Mouse (Mus musculus): ENCODE results near the gene Galk2. TPM values are rescaled to one million over a fixed set of nuclear protein-coding genes. Genes with fewer than 3 reads are reported as not detected.
A peak's percentile ranks its signal among the peaks of the same experiment; 100 is the strongest.

Gene Galk2
- 10 to 100 TPM; 54.3 to 71.8 TPM for total RNA-seq (2021)
- 17.2 and 21.0 TPM in 2 replicates for polyA plus RNA-seq (2012; rRNA removed)
- long read RNA-seq, transcript Galk2-202 (10 exons, 1,928 nt), result major isoform, 25 of 74 reads
- long read RNA-seq, partial matches to known transcripts, result 34 of 74 reads
- long read RNA-seq, other reads (novel, unspliced or antisense), result 14 of 74 reads

DNA sequence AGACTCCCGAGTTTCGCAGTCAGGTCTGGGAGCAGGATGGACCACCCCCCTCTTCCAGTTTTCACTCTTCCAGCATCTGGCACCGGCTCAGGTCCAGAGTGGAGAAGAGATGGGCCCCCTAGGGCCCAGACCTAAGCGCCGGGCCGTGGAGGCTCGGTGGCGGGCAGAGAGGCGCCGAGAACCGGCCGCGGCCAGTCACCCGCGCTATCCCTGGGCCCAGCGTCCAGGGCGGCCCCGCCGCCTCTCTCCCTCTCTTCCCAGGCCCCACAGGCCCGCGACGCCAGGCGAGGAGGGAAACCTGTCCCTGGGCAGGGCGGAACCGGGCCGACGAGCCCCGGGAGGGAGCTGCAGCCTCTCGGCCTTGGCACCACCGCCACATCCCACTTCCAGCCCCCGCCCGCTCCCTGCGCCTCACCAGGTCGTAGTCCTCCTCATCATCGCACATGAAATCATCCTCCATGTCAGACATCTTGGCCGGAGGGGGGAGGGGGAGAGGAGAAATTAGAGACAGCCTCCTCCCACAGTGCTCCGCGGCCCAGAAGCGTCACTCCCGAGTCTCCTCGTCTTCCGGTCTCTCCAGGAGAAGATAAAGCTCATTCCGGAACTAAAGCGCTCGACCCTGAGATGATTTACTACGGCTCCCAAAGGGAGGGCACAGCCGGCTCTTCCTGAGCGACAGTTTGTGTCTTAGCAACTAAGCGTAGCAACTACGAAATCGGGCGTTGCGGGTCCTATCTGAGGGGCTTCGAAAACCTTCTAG is at the start of gene Galk2, which contains the start of gene Cops2:
Gene Galk2, plus strand, starts transcription at position 589 of the 760 bp plus-strand sequence.
Gene Cops2, minus strand, starts transcription at position 619 of the 760 bp plus-strand sequence.
- DNase-seq, result peak; percentile 96

DNA sequence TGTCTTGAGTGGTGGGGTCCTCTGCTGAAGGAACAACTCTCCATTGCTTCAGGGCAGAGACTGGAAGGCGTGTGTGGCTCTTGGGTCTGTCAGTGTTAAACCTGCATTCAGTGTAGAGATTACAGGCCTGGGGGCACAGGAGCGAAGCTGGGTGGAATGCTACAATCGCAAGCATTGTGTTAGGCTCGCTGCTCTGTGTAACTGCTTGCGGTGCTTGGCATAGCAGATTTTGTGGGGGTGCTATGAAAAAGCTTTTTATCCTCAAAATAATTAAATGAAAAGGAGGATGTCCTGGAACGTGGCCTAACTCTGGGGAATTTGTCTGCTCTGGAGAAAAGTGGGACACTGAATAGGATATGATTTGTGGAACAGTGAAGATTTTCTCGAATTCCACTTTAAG is 49.4 kb upstream of the Galk2 start:
- DNase-seq, result no peak

DNA sequence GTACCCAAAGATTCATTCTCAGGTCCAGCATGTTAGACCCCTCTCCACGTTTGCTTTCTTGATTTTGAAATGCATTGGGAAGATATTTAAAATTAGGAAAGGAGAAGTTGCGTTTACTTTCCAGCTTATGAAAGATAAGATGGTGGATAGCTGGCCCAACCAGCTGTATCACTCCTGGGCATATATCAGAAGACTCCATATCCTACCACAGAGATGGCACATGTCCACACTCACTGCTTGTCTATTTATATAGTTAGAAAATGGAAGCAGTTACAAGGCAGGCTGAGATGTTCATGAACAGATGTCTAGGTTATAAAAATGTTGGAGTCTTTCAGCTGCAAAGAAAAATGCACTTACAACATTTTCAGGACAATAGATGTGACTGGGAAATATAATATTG is 47.6 kb upstream of the Galk2 start:
- no peak for DNase-seq

DNA sequence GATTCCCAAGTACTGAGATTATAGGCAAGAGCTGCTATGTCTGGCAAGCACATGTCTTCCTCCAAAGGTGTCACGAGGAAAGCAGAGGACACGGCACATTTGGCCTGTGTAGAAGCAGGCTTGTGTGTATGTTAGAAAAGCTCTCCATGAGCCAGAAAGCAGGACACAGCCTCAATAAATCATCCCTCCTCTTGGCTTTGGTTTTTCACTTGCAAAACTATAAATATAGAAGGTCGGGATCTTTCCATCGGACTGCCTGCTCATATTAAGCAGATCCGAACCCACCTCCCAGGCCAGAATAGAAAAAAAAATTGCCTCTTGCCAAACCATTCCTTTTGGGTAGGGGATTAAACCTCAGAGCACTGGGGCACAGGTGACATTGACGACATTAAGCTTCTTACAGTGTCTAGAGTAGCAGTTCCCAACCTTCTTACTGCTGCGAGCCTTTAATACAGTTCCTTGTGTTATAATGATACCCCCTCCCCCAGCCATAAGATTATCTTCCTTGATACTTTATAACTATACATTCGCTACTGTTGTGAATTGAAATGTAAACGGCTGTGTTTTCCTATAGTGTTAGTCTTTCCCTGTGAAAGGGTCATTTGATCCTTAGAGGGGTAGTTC is 44.8 kb upstream of the Galk2 start:
- DNase-seq, result no peak

DNA sequence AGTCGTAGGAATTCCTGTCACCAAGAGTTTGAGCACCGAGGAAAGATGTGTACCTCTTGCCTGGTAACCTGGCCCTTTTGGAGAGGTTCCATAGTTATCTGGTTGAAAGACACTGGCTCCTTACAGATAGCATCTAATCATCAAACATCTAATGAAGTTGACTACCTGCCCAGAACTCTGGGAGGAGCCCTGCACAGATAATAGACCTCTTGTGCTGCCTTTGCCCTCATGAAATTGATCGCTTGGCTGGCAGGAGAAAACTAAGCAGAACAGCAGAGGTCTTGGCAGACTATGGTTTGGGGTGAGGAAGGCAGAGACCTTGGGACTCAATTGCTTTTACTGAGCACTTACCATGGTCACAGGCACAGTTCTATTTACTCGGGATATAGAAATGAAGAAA is 38.5 kb upstream of the Galk2 start:
- no peak for DNase-seq

DNA sequence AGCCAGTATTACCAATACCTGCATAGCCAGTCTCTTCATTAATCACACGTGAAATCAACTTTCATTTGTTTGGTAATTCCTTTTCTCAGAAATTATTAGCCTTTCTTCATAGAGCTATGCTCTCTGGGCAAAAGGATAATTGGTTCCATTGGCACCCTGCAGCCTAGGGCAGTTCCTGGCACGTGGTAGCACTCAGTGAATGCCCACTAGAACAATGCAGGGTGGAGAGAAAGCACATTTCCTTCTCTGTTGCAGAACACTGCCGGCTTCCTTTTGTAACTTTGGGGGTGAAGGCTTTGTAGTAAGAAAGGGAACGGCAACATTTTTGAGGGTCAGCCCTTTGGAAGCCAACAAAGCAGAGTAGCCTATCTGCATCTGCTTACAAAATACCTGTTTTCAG is 32.7 kb upstream of the Galk2 start:
- no peak for DNase-seq

DNA sequence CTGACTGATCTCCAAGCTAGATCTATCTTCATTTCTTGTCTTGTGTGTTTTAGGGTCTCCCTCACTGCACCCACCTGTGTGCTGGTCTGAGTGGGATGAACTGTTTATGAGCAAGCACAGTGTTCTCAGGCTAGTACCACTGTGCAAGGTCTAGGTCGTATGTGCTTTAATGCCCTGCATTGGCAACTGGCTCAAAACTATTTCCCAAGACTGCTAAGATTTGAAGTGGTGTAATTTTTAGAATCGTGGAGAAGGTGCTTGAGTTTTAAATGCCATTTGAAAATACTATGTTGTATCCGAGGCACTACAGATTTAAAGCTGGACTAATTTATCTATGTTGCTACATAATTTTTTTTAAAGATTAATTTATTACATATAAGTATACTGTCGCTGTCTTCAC is 31.0 kb upstream of the Galk2 start:
- DNase-seq, result no peak

DNA sequence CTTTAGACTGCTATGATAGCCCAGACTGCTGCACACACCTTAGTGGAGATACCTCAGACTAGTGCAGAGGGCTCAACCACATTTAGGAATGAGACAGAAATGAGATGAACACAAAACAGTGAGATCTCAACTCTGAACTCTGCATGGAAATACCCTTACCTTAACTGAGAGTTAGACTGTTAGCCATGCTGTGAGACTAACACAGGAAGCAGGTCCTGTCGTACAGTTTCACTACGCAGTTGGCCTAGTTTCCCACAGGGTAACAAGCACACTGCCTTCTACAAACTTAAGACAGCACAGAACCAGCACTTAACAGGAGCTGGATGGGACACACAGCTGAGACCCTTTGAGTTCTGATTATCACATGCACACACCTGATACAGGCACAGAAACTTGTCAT is 29.0 kb upstream of the Galk2 start:
- DNase-seq, result no peak

DNA sequence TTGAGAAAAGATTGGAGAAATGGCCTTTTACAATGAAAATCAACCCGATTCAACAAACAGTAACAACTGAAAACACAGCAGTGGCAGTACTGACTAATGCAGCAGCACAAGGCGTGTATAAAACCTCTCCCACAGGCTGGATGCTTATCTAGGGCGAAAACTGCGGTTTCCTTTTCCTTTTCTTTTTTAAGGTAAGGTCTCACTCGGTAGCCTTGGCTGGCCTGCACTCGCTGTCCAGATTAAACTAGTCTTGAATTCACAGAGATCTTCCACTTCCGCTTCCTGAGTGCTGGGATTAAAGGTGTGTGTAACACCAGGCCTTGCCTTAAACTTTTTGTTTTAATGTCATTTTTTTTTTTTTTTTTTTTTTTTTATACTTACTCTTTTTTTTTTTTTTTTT is 20.8 kb upstream of the Galk2 start:
- no peak for DNase-seq

DNA sequence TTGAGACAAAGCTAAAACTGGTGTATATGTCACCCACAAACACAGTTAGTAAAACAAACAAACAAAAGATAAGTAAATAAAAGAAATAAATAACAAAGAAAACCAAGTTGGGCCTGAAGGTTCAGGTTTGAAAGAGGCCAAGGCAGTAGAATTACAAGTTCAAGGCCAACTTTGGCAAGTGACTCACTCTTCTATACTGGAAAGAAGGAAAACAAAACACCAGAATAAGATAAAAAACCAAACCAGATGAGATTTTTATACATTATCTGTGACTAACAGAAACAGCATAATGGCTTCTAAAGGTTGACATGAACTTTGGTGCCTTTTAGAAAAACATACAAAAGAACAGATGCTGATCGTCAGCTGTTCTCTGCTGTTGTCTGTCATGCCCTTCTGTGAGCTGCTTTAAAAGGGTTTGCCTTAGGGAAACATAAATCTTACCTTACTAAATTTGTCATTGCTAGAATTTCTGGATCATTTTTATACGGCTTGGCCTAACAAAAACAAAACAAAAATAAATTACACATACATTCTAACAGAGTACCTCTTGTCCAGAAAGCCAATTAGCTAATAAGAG is 20.1 kb upstream of the Galk2 start:
- DNase-seq, result no peak

DNA sequence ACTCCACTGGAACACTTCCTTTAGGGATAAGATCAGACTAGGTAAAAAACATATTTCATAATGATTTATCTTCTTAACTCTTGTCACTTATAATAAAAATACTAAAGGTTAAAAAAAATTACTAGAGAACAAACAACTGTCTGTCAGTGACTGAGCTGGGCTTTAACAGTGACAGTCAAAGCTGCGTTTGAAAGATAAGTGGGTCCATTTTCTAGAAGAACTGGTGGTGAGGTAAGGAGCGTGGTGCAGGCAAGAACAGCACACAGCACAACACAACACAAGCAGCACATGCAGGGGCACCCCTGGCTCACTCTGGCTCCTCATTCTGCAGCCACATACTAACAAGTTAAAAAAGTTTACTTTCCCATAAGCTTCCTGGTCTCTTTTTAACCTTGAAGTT is 7.7 kb upstream of the Galk2 start:
- DNase-seq, result no peak

DNA sequence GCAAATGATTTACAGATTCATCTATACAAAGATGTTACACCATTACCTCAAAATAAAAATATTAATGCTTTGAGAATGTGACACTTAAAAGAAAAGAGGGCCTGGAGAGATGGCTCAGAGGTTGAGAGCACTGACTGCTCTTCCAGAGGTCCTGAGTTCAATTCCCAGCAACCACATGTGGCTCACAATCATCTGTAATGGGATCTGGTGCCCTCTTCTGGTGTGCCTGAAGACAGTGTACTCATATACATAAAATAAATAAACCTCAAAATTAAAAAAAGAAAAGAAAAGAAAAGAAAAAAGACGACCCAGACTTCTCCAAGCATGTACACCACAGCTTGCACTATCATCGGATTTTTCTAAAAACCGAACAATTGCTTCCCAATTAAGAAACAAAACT is 1.2 kb upstream of the Galk2 start:
- no peak for DNase-seq

DNA sequence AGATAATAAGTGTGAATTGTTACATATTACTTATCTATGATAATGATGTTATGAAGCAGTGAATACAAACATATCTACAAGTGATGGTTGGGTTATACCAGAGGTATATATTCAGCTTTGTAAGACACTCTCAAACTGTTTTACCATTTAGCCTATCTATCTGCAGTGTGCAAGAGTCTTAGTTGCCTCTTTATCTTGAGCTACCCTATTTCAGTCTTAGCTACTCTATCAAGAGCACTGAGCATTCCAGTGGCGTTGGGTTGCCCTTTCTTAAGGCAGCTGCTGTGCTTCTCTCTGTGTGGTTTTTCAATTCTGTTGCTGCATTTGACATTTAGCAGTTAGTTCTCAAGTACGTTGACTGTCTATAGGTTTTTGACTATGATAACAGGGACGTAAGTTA is 4.9 kb downstream of the Galk2 start:
- DNase-seq, result no peak

DNA sequence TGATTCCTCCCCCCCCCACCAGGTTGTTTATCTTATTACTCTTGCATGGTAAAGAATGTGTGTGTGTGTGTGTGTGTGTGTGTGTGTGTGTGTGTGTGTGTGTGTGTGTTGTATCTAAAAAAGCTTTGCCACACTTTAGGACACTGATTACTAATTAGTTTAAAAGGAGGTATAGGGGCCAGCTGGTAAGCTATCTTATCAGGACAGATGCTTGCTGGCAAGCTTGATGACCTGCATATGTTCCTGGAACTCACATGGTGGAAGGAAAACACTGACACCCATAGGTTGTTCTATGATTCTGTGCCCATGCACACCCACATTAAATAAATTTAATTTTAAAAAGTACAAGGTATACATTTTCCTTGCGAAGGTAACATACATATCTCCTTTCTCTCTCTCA is 5.6 kb downstream of the Galk2 start:
- DNase-seq, result no peak

DNA sequence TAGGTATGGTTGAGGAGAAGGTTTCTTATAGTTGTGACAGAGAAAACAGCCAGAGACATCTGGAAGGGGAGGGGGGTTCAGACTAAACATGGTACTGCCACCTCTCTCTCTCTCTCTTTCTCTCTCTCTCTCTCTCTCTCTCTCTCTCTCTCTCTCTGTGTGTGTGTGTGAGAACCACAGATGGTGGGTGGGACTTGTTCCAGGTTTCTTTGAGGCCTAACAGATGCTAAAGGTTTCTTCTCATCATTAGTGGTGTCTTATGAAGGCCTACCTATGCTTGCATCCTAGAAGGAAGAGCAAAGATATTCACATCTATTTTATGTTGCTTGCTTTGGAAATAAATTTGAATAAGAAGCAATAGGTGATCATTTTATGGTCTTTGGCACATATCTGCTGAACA is 6.7 kb downstream of the Galk2 start:
- no peak for DNase-seq

DNA sequence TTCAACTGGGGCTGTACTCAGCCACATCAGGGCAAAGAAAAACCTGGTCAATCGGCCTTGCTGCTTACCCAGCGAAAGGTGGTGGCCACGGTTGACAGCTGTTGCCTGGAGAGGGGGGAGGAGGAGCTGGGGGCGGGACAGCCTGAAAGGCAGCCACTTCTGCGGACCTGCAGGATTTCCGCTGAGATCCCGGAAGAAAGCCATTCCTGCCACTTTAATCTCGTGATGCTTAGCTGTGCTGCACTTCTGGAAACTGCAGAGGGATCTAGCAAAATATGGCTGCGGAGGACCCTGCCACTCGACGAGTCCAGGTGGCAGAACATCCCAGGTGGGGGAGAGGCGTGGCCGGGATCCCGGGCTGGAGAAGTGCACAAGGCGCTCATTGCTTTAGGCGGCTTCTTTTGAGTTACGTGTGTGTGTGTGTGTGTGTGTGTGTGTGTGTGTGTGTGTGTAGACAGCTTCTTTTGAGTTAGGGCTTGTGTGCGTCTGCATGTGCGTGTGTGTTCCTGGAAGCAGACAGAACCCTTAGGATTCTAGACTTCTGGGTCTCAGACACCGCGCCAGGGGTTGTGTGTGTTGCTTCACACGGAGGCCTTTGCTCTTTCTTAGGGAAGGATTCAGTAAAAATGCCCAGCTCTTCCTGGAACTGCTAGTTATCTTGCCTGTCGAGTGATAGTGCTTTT is 7.3 kb downstream of the Galk2 start:
- DNase-seq, result peak; percentile 83

DNA sequence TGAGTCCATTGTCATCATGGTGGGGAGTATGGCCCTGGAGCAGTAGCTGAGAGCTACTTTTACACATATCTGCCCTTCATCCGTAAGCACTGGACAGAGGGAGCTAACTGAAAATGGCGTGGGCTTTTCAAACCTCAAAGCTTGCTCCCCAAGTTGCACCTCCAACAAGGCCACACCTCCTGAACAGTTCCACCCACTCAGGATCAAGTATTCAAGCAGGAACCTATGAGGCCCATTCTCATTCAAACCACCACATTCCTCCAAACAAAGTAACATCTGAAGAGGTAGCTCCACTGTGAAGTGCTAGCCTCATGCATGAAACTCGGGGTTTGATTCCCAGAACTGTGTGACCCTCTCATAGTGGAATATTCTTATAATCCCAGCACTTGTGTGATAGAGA is 9.4 kb downstream of the Galk2 start:
- DNase-seq, result no peak

DNA sequence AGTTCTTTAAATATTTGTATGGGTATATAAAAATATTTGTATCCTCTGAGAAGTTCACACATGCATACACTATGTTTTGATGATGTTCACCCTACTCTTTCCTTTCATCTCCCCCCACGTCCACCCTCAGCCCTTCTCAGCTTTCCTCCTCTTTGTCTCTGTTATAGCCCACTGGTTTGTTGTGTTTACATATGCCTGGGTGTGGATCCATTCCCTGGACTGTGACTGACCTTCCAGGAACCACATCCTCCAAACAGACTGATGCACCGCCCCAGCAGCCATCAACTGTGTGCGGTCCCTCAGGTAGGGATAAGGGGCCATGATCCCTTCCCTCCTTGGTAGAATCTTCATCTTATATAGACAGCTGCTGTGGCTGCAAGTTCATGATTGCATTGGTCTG is 11.2 kb downstream of the Galk2 start:
- DNase-seq, result no peak

DNA sequence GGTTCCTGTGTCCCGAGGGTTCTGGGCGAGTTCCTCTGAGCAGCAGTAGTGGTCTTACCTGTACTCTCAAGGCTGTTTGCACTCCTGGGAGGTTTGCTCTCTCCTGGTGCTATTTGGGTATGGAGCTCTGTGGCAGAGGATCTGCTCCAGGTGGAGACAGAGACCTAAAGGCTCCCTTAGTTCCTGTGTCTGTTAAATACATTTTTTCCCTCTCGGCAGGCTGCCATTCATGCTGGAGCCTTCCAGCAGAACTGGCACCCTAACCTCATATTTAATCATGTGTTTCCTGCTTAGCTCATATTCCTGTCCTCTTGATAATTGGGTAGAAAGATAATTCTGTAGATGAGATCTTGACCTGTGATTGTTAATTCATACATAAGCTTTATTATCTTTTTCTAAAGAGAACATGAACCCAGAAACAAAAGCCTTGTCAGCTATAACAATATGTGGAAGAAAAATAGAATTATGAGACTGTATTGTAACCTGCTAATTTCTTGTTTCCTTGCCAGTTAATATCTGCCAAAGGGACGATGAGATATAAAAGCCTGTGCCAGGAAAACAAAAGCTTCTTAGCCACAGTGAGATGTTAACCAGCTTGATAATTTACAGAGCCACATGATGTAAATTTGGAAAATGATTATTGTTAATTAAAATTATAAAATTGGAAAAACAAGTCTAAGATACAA is 27.1 kb downstream of the Galk2 start:
- no peak for DNase-seq

DNA sequence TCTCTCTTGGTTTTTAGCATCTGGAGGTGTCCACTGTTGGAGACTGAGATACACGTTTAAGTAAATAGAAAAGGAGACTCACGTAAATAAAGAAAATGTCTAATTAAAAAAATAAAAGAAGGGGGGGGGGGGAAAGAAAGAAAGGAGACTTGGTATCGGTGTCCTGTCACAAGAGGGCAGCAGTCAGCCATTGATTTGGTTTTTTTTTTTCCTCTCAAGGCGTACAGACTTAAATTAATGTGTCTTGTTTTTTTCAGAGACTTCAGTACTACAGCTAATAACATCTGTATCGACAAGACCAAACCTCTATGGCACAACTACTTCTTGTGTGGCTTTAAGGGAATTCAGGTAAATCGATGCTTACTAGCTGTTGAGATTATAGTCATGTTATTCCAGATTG is 34.2 kb downstream of the Galk2 start:
- peak; percentile 53 for DNase-seq

DNA sequence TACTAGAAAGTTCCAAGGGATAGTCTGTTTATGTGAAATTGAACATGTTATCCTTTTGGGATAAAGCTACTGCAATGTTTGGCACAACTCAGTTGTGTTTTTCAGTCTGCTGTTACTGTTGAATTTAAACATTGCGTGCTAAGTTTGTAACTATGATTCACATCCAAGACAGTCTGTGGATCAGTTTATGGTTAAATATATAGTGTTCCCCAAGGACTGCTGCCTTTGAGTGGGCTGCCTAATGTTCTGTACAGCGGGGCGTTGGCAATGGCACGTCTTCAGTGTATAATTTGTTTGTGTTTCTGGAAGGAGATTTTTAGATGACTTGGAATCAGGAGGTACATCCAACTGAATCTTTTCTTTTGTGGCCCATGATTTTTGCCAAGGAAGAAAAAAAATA is 36.2 kb downstream of the Galk2 start:
- DNase-seq, result no peak

DNA sequence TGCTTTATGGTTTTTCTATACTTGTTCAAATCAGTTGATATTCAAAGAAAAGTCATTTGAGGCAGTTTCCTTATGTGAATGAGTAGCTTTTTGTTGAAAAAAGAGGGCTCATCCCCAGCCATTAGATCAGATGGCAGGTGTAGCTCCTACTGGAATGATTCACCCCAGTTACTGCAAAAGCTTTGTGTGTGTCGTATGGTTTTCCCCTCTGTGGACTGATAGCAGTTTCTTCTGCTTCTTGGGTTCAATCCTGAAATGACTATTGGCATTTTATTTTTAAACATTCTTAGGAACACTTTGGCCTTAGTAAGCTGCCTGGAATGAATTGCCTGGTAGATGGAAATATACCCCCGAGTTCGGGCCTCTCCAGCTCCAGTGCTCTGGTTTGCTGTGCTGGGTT is 37.4 kb downstream of the Galk2 start:
- DNase-seq, result no peak

Measured in adrenal gland, adult 2 months (tissue).